Mouse (Mus musculus) lung, postnatal 0 days (tissue): ENCODE measurements around the gene Smtn.

Experiments used
- CTCF ChIP-seq: IDR thresholded peaks from 2 replicates; pipeline ENCODE4 v1.5.1; 2016; ENCODE audit warnings: antibody characterized with exemption, mild to moderate bottlenecking
- EP300 ChIP-seq: IDR thresholded peaks from 2 replicates; pipeline ENCODE4 v1.6.1; 2016; ENCODE audit warnings: antibody characterized with exemption, mild to moderate bottlenecking, control low read depth

GRCm38 (mm10) chr11:3532101-3532931 is 8.1 kb downstream of the Smtn start:
- no peak for TF ChIP-seq EP300
- no peak for TF ChIP-seq CTCF
